Mouse (Mus musculus): Measurements from ENCODE around the gene Wwox.
A peak's percentile ranks its signal among the peaks of the same experiment; 100 is the strongest.

Wwox gene

DNA sequence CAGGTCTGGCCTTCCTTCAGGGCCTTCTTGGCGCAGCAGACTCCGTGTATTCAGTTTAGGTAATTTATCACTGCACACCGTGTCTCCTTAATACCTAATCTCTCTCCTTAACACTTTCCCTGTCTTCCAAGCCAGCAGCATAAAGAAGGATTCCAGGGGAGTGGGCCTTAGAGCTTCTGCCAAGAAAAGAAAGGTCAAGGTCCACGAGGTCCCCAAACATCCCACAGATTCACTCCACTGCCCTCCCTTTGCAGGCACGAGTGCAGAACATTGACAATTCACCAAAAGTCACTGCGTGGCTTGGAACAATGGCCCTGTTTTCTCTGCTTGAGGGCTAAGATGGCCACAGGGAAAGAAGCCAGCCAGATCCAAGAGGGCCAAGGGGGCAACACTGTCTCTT is 96.7 kb downstream of the Wwox start:
- ATAC-seq (ENCODE audit: low TSS enrichment) = no peak

DNA sequence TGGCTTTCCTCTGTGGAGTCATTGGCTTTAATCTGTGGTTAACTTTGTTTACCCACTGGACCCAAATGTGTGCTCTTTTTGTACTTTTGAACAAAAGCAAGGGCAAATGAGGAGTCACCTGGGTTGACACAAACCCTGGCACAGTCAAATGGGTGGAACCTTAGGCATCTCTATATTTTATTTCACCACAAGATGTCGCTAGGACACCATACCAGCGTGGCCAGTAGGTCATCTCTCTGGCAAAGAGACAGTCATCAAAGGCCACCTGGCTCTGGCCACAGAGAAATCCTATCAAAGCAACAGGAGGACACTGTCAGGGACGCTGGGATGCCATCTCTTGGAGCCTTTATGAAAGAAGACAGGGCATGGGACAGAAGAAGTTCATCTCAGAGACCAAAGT is 101.7 kb downstream of the Wwox start:
- ATAC-seq (ENCODE audit: low TSS enrichment) = peak; percentile 80

DNA sequence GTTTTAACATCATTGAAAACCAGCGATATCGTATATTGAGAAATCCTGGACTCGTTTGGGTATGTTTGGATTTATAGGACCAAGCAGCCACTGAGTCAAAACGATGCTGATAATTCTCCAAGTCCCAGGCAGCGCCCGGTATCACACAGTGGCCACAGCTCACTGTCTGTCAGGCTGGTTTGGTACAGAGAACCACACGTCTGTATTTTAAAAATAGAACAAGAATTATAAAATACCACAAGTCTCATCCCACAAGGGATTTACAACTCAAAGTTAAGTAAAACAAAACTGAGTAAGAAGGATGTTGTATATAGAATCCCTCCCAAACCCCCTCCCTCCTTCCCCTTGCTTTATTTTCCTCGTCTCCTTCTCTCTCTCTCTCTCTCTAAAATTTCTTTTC is 108.9 kb downstream of the Wwox start:
- no peak for ATAC-seq (ENCODE audit: low TSS enrichment)

DNA sequence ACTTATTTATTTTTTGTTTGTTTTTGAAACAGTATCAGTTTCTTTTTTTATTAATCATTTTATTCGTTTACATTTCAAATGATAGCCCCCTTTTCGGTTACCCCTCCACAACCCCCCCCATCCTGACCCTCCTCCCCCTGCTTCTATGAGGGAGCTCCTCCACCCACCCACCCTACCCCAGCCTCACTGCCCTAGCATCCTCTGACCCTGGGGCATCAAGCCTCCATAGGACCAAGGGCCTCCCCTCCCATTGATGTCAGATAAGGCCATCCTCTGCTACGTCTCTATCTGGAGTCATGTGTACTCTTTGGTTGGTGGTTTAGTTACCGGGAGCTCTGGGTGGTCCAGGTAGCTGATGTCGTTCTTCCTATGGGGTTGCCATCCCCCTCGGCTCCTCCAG is 109.4 kb downstream of the Wwox start:
- ATAC-seq (ENCODE audit: low TSS enrichment) = no peak

DNA sequence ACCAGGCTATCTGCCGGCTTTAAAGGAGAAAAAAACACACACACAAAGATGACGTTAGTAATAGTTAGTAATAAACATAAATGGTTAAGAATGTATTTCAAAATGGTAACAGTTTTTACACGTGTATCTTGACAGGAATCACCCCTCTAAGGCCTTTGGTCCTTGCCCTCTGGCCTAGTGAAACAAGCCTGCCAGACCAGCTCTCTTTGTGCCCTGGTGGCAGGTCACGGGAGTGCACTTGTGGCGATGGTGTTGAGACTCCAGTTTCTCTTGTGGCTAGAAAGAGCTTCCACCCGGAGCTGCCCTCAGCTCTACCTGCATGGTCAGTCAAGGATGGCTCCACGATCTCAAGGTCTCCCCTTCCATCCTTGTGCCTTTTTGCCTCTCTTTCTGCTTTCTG is 110.6 kb downstream of the Wwox start:
- ATAC-seq (ENCODE audit: low TSS enrichment) = no peak

DNA sequence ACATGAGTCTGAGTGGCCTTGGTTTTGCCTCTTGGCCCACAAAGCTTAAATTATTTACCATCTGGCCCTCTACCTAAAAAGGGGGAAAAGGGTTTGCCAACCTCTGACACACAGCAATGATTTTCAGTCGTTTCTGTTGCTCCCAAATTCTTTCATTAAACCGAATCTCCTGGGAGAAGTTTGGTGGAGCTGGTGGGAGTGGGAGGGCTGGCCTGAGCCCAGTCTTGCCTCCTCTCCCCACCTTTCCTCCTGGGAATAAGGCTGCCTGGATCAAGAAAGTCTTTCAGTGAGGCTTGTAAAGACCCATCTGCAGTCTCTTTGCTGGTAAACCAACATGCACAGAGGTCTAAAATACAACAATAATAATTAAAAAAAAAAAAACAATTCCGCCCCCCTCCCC is 113.2 kb downstream of the Wwox start:
- no peak for ATAC-seq (ENCODE audit: low TSS enrichment)

DNA sequence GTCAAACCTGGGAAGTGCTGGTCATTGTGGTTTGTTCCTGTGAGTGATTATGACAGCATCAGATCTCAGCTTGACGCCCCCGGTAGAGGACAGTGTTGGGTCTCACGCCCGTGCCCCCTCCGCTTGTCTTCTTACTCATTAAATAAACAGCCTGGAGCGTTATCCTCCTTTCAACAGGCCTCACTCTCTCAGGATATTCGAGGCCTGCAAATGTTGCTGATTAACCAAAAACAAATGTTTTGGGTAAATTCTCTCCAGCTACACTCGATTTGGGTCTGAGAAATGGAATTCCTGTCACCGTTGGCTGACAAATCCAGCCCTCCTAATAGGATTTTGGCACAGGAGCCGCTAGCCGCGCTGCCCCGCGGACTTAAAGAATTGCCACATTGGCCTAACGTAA is 115.5 kb downstream of the Wwox start:
- ATAC-seq (ENCODE audit: low TSS enrichment) = no peak

DNA sequence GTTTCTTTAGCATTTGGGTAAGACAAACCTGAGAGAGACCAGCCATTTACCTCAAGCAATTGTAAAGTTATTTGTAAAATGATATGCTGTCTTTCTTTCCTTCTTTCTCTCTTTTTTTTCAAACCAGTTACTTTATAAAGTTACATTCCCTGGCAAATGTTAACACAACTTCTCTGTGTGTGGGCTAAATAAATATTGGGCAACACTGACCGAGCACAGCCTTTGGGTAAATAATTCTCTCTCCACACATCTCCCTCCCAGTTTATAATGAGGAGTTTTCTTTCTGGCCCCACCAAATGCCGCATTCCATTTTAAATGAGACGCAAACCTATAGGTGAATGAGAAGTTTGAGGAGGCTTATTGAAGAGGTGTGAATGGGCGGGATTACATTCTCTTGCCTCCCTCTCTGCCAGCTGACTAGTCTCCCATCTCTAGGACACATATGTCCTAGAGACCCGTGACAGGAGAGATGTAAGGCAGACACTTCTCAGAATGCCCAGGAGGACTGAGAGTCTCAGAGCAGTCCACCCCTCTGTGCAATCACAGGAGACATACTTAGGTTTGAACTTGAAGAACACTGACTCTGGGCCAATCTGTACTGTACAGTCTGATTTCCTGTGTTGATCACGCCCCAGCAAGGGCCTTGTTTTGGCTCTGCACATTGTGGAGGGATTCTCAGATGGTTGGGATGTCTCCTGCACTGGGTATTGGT is 116.2 kb downstream of the Wwox start:
- no peak for ATAC-seq (ENCODE audit: low TSS enrichment)

DNA sequence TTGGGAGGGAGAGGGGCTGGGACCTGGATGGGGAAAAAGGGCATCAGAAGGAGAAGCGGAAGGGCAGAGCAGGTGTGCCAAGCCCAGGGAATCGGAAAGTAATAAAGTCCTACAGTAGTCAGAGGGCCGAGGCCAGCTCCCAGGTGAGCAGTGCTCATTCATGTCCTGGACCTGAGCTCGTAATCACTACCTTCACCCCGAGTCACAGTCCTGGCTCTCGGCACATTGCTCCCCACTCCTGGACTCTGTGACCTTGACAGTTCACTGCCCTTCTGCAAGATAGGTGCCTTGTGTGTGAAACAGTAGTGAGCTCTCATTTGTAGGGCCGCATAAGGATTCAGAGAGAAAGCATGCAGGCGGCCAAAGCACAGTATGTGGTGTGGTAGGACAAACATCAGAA is 121.7 kb downstream of the Wwox start:
- ATAC-seq (ENCODE audit: low TSS enrichment) = no peak

DNA sequence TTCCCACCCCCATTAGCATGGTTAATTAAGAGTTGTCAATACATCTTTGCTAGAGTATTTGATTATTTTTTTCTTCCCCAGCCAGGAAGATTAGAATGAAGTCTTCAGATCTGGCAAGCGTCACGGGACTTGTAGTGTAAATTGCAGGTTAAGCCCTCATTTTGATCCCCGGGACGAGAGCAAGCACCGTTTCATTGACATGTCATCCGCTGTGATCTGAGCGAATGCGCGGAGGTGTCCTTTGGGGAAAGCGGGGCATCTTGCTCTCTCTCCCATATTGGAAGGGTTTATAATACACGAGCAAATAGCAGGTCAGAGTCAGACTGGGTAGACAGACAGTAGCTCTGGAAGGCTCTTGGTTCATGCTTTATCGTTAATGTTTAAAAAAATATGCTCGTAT is 123.0 kb downstream of the Wwox start:
- ATAC-seq (ENCODE audit: low TSS enrichment) = no peak

DNA sequence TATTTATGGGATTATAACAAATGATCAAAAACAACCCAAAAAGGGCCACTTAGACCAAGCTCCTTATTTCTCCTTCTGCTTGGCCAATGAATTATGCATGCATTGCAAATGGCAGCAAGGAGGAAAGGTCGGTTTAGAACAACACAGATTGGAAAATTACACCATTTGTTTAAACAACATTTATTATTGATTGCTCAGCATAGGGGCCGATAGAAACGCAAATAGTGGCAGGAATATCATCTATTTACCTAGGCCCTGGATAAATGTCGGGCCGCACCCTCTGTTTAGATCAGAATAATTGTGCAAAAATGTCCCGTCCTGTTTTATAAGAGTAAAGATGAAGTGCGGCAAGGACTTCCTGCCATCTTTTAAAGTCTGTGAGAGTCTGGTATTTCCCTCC is 123.9 kb downstream of the Wwox start:
- no peak for ATAC-seq (ENCODE audit: low TSS enrichment)

DNA sequence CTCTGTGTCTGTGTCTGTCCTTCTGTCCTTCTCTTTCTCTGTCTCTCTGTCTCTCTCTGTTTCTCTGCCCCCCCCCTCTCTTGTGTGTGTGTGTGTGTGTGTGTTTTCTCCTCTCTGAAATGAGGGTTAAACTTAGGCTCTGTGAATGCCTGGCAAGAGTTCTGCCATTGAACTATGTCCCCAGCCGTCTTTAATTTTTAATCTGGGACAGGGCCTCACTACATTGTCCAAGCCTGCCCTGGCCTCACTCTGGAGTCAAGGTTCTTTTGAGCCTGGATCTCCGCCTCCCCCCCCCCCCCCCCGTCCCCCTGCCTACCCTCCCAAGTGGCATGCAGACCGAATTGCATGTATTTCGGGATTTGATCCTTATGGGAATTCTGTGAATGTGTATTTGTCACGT is 124.6 kb downstream of the Wwox start:
- no peak for ATAC-seq (ENCODE audit: low TSS enrichment)

DNA sequence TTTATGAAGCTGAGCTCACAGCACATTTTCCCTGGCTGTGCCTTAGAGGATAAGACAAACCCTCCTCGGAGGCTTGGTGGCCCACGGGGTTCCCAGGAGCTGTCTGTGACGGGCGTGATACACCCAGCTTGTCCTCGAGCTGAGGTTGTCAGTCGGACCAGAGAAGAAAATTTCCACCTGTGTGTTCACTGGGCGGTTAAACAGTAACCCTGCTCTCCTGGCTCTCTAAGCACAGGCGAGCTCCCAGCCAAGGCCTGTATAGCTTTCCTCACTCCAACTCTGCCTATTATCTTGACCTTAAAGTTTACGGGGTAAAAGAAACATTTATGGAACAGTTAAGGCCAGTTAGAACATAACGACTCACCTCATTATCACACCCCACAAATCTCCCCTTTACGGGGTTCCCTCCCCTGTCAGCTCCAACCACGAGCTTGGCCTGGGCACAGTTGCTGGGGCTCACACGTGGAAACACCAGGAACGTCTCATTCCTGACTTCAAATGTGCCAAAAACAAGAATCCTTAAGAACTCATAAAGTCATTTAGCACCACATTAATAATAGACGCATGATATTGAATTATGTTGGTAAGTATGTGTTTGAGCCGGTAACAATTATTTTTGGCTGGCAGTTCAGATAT is 129.2 kb downstream of the Wwox start:
- ATAC-seq (ENCODE audit: low TSS enrichment) = no peak

DNA sequence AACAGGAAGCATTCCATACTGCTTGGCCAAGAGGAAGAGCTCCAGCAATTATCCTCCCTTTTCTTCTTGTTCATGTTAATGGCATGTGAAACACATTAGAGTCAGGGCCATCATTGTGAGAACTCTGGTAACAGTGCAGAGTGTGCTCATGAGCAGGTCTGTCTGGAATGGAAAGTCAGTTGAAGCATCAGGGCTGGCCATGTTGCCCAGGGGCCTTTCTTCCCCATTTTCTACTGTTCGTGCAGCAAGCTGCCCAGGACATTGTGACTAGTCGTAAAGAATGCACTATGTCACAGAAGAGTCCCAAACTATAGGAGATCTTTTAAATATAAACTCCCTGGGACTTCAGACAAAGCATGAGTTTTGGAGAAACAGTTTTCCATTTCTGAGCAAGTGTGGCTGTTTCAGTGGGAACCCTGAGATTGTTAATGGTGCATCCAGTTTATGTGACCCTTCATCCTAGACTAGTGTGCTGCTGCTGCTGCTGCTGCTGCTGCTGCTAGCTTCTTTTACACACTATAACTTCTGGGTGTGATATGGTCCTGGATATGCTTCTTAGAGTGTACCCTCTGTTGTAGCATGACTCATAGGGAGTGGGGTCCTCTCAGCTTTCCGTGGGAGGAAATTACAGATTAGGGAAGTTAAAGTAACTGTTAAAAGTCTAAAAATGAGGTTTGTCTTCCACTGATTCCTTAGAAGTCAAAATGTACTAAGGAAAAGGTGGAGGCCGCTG is 133.7 kb downstream of the Wwox start:
- ATAC-seq (ENCODE audit: low TSS enrichment) = no peak

DNA sequence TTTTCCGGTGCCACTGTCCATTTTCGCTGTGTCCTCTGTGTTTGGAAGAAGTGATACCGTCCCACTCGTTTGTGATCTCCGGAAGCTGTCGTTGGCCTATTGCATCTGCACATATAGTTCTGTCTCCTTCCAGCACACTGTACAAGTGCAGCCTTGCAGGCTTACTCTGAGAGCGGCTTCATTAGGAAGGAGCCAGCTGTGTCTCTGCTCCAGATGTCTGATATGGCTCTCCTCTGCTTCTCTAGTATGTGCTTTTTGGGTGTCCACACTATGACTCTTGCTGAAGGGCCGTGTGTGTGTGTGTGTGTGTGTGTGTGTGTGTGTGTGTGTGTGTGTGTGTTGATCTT is 134.3 kb downstream of the Wwox start:
- no peak for ATAC-seq (ENCODE audit: low TSS enrichment)

DNA sequence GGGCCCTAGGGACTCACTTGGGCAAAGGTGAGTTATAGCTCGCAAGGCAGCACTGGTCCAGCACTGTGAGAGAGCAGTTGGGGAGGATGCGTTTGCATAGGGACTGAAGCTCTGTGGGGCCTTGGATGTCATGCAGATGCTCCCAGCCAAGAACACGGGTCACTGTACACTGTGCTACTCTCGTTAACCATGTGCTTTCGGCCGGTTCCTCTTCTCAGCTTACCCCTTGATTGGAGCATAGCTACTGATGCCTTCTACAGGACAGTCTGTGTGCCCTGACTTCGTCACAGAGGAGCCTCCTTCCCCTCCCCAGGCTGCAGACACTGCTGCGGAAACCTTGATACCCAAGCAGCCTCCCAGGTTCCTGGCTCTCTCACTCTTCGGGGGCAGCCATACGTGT is 139.8 kb downstream of the Wwox start:
- ATAC-seq (ENCODE audit: low TSS enrichment) = no peak

DNA sequence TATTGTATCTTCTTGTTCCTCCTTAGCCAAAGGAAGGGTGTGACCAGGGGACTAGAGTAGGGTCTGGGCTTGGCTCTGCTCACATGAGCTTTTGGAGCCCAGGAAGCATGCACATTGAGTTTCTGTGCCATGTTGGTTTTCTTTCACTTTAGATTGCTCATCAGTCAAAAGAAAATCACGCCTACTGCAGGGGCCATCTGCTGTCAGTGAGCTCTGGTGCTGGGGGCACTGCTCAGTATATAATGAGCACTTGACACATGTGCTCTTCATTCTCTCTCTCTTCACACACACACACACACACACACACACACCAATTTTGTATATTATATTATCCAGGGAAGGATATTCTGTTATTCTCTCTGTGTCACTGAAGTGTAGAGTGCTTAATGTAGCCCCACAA is 141.2 kb downstream of the Wwox start:
- no peak for ATAC-seq (ENCODE audit: low TSS enrichment)

DNA sequence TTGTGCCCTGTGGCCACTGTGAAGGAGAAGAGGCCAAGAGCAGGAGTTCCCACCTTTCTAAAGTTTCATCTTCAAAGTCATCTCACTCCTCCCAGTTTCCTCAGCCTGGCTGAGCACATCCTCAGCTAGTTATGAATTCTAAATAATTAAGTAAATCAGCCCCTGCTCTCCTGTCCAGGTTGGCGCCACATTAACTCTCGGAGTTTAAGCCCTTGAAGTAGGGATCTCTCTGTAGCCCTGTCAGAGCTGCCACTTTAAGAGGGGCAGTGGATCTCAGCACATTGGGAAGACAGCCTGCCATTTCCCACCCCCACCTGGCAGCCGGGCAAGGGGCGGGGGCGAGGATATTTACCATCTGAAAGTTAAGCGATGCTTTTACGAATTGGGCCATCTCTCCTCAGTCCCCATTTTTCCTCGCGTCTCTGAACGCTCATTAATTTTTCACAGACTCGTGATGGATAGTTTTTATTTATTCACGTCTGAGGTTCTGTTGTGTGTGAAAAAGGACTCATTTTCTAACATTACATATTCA is 150.9 kb downstream of the Wwox start:
- ATAC-seq (ENCODE audit: low TSS enrichment) = no peak

DNA sequence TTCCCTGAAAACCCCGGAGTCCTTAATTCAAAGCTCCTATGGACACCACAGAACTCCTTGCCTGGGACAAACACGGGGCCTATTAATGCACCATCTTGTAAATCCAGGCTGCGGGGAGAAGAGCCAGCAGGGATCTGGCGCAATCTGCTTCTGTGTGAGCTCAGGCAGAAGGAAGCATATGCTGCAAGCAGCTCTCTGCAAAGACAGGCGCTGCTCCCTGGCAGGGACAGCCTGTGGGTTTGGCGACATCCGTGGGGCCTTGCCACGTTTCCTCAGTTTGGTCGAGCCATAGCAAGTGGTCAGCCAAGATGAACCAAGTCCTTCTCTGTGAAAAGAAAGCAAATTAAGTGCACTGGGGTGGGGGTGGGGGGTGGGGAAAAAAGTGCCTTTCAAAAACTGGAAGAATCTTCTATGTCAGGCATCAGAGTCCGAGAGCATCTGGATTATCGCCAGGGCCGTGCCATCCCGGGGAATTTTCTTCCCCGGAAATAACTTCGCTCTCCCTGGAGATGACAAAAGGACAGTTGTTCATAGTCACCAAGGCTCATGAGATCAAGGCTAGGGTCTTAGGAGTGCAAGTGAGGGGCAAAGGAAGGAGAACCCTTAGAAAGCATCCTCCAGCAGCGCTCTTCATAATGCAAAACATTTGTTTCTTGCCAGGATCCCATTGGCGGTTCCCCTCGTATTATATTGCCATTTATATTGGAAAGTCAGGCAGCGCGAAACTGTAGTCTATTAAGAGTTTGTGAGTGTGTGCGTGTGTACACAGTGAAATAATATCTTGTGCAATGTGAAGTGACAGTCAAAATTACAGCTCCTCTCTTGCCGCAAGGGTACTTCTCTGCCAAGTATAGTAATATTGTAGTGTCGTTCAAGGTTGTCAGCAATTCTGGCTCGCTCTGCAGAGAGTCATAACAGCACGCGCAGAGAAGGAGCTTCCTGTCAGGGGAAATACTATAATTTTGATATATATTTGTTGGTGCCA is 152.1 kb downstream of the Wwox start:
- ATAC-seq (ENCODE audit: low TSS enrichment) = peak; percentile 98

DNA sequence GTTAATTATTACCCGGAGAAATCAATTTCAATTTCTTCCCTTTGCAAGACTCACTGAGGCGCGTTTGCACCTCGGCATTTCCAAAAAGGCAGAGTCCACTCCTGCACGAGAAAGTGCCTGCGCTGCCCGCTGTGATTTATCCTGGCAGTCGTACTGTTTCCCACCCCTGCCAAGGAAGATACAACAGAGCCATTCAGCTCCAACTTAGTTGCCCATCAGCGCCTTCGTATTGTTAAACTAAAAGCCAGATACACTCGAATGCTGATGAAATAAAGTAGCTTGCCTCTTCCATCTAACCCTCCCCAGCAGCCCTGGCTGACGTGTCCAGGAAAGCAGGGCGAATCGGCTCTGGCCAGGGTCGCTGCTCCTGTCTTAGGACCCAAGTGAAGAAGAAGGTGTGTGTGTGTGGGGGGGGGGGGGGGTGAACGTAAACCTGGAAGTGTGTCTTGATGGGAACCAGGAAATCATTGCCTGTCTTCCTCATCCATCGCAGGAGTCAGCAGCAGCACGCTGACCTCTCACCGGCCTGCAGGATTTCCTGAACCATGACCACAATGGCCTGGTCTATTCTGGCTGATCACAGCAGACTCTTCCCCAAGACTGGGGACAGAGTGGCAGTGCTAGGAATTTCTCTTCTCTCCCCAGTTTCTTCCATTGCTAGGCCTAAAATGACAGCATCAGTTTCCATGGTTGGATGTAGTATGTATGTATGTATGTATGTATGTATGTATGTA is 154.1 kb downstream of the Wwox start:
- ATAC-seq (ENCODE audit: low TSS enrichment) = no peak

DNA sequence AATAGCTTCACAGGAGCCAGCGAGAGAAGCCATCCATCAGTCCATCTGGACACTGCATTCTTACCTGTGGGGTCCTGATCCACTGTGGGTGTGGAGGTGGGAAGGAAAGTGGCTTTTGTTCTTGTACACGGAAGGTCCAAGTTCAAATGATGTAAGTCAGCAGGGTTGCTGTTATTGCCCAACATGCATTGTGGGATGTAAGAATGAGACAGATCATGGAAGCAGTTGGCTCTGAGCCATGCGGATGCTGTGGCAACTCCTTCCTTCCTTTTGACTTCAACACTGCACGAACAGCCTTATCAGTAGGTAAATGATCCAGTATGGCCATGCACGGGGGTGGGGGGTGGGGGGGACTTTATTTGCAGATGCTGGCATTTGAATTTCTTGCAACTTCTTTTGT is 155.4 kb downstream of the Wwox start:
- ATAC-seq (ENCODE audit: low TSS enrichment) = no peak

All from frontal cortex, adult (tissue).